Mouse (Mus musculus): Measurements from ENCODE around the gene BC004004. TPM values are rescaled to one million over a fixed set of nuclear protein-coding genes. Genes with fewer than 3 reads are reported as not detected.
"Not testable (repeated sequence)": the region's sequence is repeated elsewhere in the genome, so short reads cannot be mapped to it uniquely, and the experiment has no call there.

BC004004 gene
- total RNA-seq, 2 experiments from 2014 or later, result 86.2 to 93.7 TPM

DNA sequence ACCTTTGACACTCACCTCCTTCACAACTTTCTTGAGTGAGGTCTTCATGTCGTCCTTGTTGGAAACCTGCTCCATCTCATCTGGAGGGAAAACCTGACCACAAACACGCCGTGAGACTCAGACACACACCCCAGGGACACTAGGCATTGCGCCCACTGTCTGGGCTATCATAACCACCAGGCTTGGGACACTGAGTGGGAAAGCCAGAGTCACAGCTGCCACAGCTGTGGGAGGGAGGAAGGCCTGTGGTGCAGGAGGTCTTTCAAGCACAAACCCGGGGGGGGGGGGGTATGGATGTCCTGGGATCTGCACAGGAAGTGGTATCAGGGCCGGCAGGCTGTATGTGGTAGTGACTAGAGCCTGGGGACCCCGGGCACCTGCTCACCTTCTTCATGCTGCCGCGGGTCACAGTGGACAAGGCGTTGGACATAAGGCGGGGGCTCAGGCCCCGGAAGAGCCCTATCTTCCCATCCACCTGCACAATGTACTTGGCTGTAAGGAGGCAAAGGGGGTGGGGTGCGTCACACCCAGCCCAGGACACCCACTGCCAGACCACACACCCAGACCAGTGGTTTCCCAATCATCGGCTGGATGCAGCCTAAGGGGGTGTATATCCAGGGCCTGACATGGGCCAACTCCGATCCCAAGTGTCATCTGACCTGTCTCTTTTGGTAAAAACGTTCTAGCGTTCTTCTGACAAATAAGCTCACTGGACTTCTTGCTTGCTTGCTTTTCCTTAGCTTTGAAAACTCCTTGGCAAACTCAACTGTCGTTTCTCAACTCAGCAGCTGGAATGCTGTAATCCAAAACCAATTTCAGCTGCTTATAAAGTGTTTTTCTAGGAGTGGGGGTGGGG, 72.0 kb downstream of the BC004004 start:
- no peak for DNase-seq (ENCODE audit: low spot score in 2 of 2)
- intact Hi-C loops (cut with DNase I), result no loop called here

GRCm38 (mm10) chr17:29341591-29342003, 73.0 kb downstream of the BC004004 start:
- no peak for DNase-seq (ENCODE audit: low spot score in 2 of 2)
- intact Hi-C loops (cut with DNase I), result no loop called here

- no peak for DNase-seq (ENCODE audit: low spot score in 2 of 2)
- intact Hi-C loops (cut with DNase I), result no loop called here
Observed at GRCm38 (mm10) chr17:29342010-29342910, 73.7 kb downstream of the BC004004 start.

DNA sequence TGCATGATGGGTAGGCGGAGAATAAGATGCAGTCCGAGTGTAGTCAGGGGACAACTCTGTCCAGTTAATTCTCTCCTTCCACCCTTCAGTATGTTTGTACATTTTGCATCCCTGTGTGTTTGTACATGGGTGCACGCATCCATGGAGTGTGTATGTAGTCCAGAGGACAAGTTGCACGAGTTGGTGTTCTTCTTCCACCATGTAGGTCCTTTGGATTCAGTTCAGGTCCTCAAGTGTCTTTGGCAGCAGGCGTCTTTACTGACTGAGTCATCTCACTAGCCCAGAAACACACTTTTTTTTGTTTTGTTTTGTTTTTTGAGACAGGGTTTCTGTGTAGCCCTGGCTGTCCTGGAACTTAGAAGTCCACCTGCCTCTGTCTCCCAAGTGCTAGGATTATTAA, 74.7 kb downstream of the BC004004 start:
- intact Hi-C loops (cut with DNase I), result no loop called here
- DNase-seq (ENCODE audit: low spot score in 2 of 2), result no peak

DNA sequence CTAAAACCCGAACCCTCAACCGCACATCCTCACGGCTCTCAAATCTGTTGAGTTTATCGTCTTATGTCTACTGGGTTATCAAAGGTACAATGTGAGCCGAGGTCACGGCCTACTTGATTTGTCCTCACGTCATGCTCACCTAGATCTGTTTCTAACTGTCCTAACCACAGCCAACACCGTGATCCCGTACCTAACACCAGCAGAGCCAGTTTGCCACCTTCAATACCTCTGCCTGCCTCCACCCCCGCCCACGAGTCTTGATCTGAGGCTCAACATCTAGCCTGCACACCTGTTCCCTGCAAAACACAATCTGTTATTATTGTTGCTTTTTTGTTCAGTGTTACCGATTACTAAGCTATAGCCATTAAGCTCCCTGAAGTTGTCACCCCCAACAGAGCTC, 76.7 kb downstream of the BC004004 start:
- DNase-seq (ENCODE audit: low spot score in 2 of 2), result no peak
- intact Hi-C loops (cut with DNase I), result loop anchor here (1.0 kb wide), 1 partner anchor 147 kb away; no protein-coding TSS in a partner anchor

GRCm38 (mm10) chr17:29346496-29347125, 78.0 kb downstream of the BC004004 start:
- DNase-seq (ENCODE audit: low spot score in 2 of 2), result peak; percentile 49 to 78
- intact Hi-C loops (cut with DNase I), result no loop called here

GRCm38 (mm10) chr17:29347126-29347644, 78.6 kb downstream of the BC004004 start:
- intact Hi-C loops (cut with DNase I), result no loop called here
- no peak for DNase-seq (ENCODE audit: low spot score in 2 of 2)

- DNase-seq (ENCODE audit: low spot score in 2 of 2), result peak; percentile 98
- intact Hi-C loops (cut with DNase I), result no loop called here
Observed at GRCm38 (mm10) chr17:29347645-29348256, 79.2 kb downstream of the BC004004 start, which contains the start of gene Mtch1. Mtch1 (minus strand) TSS chr17:29347934.

DNA sequence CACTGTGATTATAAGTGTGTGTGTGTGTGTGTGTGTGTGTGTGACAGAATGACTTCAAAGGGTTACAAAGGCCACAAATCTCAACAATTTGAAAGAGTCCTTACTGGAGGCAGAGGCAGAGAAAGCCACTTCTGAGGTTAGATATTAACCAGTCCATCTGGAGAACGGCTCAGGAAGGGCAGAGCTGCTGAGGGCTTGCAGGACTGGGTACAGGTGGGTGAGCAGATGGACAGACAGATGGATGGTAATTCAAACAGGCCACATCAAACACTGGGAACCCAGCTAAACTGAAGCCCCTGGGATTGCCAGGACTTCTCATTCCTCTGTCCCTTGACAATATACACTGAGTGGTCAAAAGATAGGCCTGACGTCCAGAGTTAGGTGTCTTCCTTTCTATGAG, 80.4 kb downstream of the BC004004 start:
- intact Hi-C loops (cut with DNase I), result no loop called here
- no peak for DNase-seq (ENCODE audit: low spot score in 2 of 2)

- DNase-seq (ENCODE audit: low spot score in 2 of 2); intact Hi-C loops (cut with DNase I): not testable (repeated sequence)
Observed at GRCm38 (mm10) chr17:29351056-29351455, 82.5 kb downstream of the BC004004 start.

GRCm38 (mm10) chr17:29355461-29355840, 86.9 kb downstream of the BC004004 start:
- intact Hi-C loops (cut with DNase I), result no loop called here
- DNase-seq (ENCODE audit: low spot score in 2 of 2), result no peak

- intact Hi-C loops (cut with DNase I), result no loop called here
- DNase-seq (ENCODE audit: low spot score in 2 of 2), result peak; percentile 26 to 39
Observed at GRCm38 (mm10) chr17:29355841-29356478, 87.4 kb downstream of the BC004004 start.

DNA sequence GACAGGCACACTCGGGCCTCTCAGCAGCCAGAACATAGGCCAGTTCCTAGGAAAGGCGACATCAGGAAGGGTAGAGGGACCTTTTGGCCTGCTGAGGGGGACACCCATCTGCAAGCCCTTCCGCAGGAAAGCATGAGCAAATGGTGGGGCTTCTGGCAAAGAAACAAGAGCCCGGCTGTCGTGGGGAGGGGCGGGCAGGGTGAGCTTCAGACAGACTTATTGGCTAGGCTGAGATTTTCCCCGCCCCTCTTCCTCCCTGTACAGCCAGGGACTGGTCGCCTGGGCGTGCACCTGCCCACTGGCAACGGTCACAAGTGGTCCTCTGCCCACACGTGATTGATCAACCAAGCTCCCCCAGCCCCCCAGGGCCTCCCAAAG, 87.9 kb downstream of the BC004004 start:
- intact Hi-C loops (cut with DNase I), result no loop called here
- peak; percentile 52 to 58 for DNase-seq (ENCODE audit: low spot score in 2 of 2)

DNA sequence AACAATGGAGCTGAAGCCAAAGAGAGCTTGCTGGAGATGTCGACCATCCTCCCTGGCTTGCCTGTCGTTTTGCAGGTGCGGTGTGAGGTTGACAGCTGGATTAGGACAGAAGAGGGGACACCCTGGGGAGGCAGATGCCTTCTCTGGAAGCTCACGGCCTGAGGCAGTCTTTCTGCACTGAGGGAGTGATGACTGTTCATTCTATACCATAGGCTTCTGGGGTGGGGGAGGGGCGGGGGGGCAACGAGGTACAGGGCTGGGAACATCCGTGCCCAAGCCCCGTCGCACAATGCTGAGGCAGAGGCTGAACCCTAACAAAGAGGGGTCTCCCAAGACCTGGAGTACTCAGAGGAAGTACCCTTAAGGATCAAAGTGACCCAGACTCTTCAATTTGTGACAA, 88.3 kb downstream of the BC004004 start:
- intact Hi-C loops (cut with DNase I), result no loop called here

GRCm38 (mm10) chr17:29358928-29359327, 90.3 kb downstream of the BC004004 start:
- intact Hi-C loops (cut with DNase I), result no loop called here
- DNase-seq (ENCODE audit: low spot score in 2 of 2), result no peak

More for the DNA sequence above, 88.3 kb downstream of the BC004004 start:
- no peak for DNase-seq (ENCODE audit: low spot score in 2 of 2)

DNA sequence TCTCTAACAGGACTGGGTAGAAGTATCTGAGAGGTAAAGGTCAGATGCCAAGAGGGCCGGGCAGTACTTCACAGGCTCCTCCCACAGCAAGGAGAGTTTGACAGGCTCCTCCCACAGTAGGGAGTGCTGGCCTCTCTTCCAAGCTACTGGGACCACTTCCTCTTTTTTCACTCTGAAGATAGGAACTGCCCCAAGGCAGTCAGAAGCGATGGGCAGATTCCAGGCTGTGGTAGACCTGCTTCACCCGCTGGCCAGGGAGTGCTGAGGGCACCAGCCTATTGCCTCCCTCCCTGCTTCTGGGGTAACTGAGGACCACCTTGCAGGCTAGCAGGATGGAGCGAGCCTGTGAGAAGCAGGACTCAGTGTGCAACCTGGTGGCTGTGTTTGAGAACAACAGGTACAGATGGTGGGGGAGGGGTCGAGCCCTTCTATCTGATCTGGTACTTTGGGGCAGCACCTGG, 92.2 kb downstream of the BC004004 start, which contains the start of gene Fgd2:
Fgd2 (plus strand) TSS at position 154 of the 461 bp plus-strand sequence.
- intact Hi-C loops (cut with DNase I), result no loop called here
- no peak for DNase-seq (ENCODE audit: low spot score in 2 of 2)

GRCm38 (mm10) chr17:29361982-29362691, 93.5 kb downstream of the BC004004 start:
- intact Hi-C loops (cut with DNase I), result no loop called here
- DNase-seq (ENCODE audit: low spot score in 2 of 2), result no peak

GRCm38 (mm10) chr17:29363109-29363508, 94.5 kb downstream of the BC004004 start:
- intact Hi-C loops (cut with DNase I), result no loop called here
- no peak for DNase-seq (ENCODE audit: low spot score in 2 of 2)
